Mouse (Mus musculus) limb, embryonic 10.5 days (tissue): ENCODE measurements around the gene Msh4. TPM values are rescaled to one million over a fixed set of nuclear protein-coding genes. Genes with fewer than 3 reads are reported as not detected.

Experiments used
- DNase-seq: peaks from one replicate; pipeline ENCODE4 v3.0.0-alpha.2; 2017; ENCODE audit warnings: low spot score
- H3K27ac ChIP-seq: fragments of 300-500 bp; sonication (generic); 2 replicates; pipeline ENCODE4 v1.5.1; 2016; ENCODE audit warnings: mild to moderate bottlenecking
- H3K27me3 ChIP-seq: fragments of 300-500 bp; sonication (generic); 2 replicates; pipeline ENCODE4 v1.6.1; 2016; ENCODE audit warnings: low read depth, mild to moderate bottlenecking; ENCODE audit not compliant: poor library complexity, severe bottlenecking
- H3K36me3 ChIP-seq: fragments of 300-500 bp; sonication (generic); 2 replicates; pipeline ENCODE4 v1.6.1; 2016; ENCODE audit warnings: mild to moderate bottlenecking, moderate library complexity
- H3K4me1 ChIP-seq: fragments of 300-500 bp; sonication (generic); 2 replicates; pipeline ENCODE4 v1.6.1; 2016
- H3K4me3 ChIP-seq: fragments of 300-500 bp; sonication (generic); 2 replicates; pipeline ENCODE4 v1.5.1; 2016; ENCODE audit warnings: mild to moderate bottlenecking, moderate library complexity
- H3K9me3 ChIP-seq: fragments of 300-500 bp; sonication (generic); replicated peaks from 2 replicates; pipeline ENCODE4 v1.6.1; 2016; ENCODE audit warnings: mild to moderate bottlenecking
- WGBS: fragments of 180-500 bp; shearing (Covaris S2); methylation state at CpG from one replicate; pipeline ENCODE4 v1.1.7; 2016; 5-methylcytosine and 5-hydroxymethylcytosine counted together
- polyA plus RNA-seq: library from polyadenylated mRNA; unstranded; fragments of >200 nt; fragmentation: Nextera tagmentation; extraction: Ambion mirVana; gene quantifications from 2 replicates; pipeline ENCODE4 v1.2.1, GENCODE M21; 2016

Msh4 gene
- 0.05 and 0.06 TPM in 2 replicates for polyA plus RNA-seq

DNA sequence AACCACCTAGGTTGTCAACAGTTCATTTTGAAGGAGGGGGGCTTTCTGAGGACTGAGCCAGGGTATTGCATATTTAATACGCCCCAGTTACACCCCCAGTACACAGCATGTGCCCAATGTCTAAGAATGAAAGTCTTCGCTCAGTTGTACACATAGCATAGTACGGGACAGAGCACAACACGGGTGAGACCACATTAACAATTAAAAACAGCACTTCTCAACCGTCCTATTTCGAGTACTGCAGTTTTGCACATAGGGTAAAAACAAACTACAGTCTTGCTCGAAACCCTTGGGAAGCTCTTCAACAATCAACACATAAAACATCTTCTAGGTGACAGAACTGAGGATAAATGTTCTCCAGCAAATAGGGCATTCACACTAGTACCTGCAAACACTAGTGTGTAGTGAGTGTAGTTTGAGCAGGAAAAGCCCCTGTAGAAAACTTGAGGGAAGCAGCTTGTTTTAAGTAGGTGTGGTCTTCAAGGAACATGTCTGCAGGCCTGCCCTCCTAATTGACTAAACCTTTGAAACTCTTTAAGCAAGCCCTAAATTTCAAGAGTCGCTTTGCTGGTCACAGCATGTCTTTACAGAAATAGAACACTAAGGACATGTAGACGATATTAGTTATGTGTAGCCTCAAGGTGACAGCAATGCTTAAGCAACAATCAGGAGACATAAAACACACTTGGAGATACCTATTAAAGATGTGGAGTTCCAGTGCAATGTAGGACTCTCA is at the start of gene Msh4:
Gene Msh4 (minus strand): TSS at position 3 of the 736 bp plus-strand sequence.
- Histone ChIP-seq H3K27ac (no peak within 1 kb of the TSS; the same call in 1 of the 2 replicates), H3K4me3 (no peak within 1 kb of the TSS), H3K27me3 (no peaks in the 10 kb centered on the region), H3K9me3 (no peaks in the 10 kb centered on the region), H3K36me3 (peaks cover 82% of the 10 kb centered on the region), H3K4me1 (peaks cover 32% of the 10 kb centered on the region)
- 86% methylated on average over 9 of the region's 9 CpGs for WGBS
- no peak for DNase-seq

GRCm38 (mm10) chr3:153948176-153948575 is 42.2 kb upstream of the Msh4 start:
- Histone ChIP-seq H3K4me1 (peaks cover 16% of the 10 kb centered on the region), H3K36me3 (no peaks in the 10 kb centered on the region), H3K4me3 (no peak overlapping the region), H3K27ac (no peak overlapping the region), H3K27me3 (no peaks in the 10 kb centered on the region), H3K9me3 (no peaks in the 10 kb centered on the region)
- no peak for DNase-seq
- WGBS, result 62% methylated on average over 2 of the region's 2 CpGs

- H3K36me3 ChIP-seq, result no peaks in the 10 kb centered on the region
- no peak overlapping the region for H3K4me3 ChIP-seq
- H3K9me3 ChIP-seq, result no peaks in the 10 kb centered on the region
- no peak for DNase-seq
- peaks cover 23% of the 10 kb centered on the region for H3K4me1 ChIP-seq
- H3K27ac ChIP-seq, result no peak overlapping the region
- no peaks in the 10 kb centered on the region for H3K27me3 ChIP-seq
- WGBS, result 82% methylated on average over 4 of the region's 4 CpGs
Observed at GRCm38 (mm10) chr3:153947271-153947670, 41.3 kb upstream of the Msh4 start.

DNA sequence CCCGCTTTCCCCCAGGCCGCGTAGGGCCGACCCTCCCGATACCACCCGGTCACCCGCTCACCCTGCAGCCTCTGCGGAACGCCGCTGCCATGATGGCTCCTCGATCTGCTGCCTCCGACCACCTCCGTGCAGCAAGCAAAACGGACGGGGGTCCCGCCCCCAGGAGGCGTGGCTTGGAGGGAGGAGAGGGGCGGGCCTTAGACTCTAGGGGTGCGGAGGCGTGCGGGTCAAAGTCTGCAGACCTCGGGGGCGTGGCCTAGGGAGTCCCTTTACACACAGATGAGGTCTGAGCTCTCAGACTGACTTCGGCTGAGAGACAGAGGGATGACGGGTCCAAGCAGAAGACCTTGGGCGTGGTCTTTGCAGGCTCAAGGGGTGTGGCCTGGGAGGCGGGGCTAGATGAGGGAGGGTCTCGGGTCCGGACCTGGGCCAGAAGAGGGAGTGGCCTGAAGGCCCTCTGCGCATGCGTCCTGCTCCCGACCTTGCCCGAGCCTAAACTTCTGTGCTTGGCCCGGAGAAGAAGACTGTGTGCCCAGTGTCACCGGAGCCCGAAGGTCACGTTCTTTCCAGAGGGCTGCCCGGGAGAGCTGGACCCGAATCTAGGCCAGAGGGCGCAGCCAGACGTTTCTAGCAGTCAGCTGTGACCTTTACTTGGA is 38.5 kb upstream of the Msh4 start, which contains the start of gene Acadm:
Gene Acadm (minus strand): TSS at position 298 of the 656 bp plus-strand sequence.
- peak within 1 kb of the TSS; percentile 90 for H3K27ac ChIP-seq
- peak; percentile 99 for DNase-seq
- under 1% methylated on average over 41 of the region's 41 CpGs for WGBS

GRCm38 (mm10) chr3:153943901-153944334 is 38.0 kb upstream of the Msh4 start:
- H3K36me3 ChIP-seq, result peaks cover 12% of the 10 kb centered on the region
- DNase-seq, result no peak
- no peaks in the 10 kb centered on the region for H3K9me3 ChIP-seq
- H3K27me3 ChIP-seq, result no peaks in the 10 kb centered on the region
- WGBS, result under 1% methylated on average over 19 of the region's 19 CpGs
- peaks cover 23% of the 10 kb centered on the region for H3K4me1 ChIP-seq
- H3K27ac ChIP-seq, result peak overlapping the region; percentile 90
- H3K4me3 ChIP-seq, result peak overlapping the region; percentile 81

More for the DNA sequence above, 38.5 kb upstream of the Msh4 start, which contains the start of gene Acadm:
- Histone ChIP-seq H3K27me3 (no peaks in the 10 kb centered on the region), H3K36me3 (peaks cover 9% of the 10 kb centered on the region), H3K4me3 (peak within 1 kb of the TSS; percentile 81), H3K9me3 (no peaks in the 10 kb centered on the region), H3K4me1 (peaks cover 23% of the 10 kb centered on the region)

GRCm38 (mm10) chr3:153943003-153943640 is 37.2 kb upstream of the Msh4 start:
- no peaks in the 10 kb centered on the region for H3K27me3 ChIP-seq
- WGBS, result 74% methylated on average over 12 of the region's 12 CpGs
- H3K9me3 ChIP-seq, result no peaks in the 10 kb centered on the region
- peaks cover 20% of the 10 kb centered on the region for H3K36me3 ChIP-seq
- no peak for DNase-seq
- H3K27ac ChIP-seq, result no peak overlapping the region
- peaks cover 23% of the 10 kb centered on the region for H3K4me1 ChIP-seq
- peak overlapping the region; percentile 81 for H3K4me3 ChIP-seq

DNA sequence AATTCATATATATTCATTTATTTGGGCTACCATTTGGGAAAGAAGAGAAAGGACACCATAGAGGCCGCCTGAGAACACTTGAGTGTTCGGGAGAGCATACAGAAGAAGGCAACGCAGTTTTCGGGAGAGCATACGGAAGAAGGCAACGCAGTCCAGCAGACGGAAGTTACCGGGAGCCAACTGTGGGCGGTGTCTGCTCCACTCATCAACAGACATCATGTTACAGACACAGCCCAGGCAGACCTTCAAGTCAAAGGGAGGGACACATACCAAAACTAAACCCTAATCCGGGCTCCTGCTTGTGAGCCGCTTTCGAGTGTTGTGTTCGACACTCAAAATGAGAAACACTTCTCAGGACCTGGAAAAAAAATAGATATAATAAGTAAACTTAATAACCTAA is 35.7 kb upstream of the Msh4 start:
- 95% methylated on average over 13 of the region's 13 CpGs for WGBS

GRCm38 (mm10) chr3:153940486-153940885 is 34.5 kb upstream of the Msh4 start:
- Histone ChIP-seq H3K36me3 (peaks cover 44% of the 10 kb centered on the region), H3K27ac (no peak overlapping the region), H3K4me1 (peaks cover 23% of the 10 kb centered on the region), H3K27me3 (no peaks in the 10 kb centered on the region), H3K9me3 (no peaks in the 10 kb centered on the region), H3K4me3 (no peak overlapping the region)
- DNase-seq, result no peak
- WGBS, result 95% methylated on average over 9 of the region's 9 CpGs

More for the DNA sequence above, 35.7 kb upstream of the Msh4 start:
- Histone ChIP-seq H3K27ac (no peak overlapping the region), H3K27me3 (no peaks in the 10 kb centered on the region), H3K4me3 (no peak overlapping the region), H3K36me3 (peaks cover 34% of the 10 kb centered on the region), H3K9me3 (no peaks in the 10 kb centered on the region), H3K4me1 (peaks cover 23% of the 10 kb centered on the region)
- no peak for DNase-seq

DNA sequence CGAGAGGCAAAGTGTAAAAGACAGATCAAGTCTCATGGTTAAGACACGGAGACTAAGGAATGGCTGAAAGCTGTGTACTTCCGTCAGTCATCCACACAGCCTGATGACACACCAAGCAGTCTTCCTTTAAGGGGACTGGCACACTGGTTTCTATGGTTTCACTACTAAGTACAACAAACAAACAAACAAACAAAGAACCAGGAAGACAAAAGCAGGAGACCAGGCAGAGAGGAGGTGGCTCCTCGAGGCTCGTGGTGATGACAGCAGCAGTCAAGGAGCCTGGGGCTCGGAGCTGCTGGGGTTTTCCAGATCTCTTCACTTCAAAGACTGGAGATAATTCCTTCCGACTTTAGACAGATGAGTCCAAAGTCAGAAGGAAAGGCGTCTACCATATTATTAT is 34.1 kb upstream of the Msh4 start:
- H3K27me3 ChIP-seq, result no peaks in the 10 kb centered on the region
- H3K36me3 ChIP-seq, result peaks cover 48% of the 10 kb centered on the region
- 85% methylated on average over 8 of the region's 8 CpGs for WGBS
- DNase-seq, result no peak
- H3K9me3 ChIP-seq, result no peaks in the 10 kb centered on the region
- no peak overlapping the region for H3K4me3 ChIP-seq
- peaks cover 21% of the 10 kb centered on the region for H3K4me1 ChIP-seq
- H3K27ac ChIP-seq, result no peak overlapping the region

- Histone ChIP-seq H3K4me3 (no peak overlapping the region), H3K4me1 (no peaks in the 10 kb centered on the region), H3K27me3 (no peaks in the 10 kb centered on the region), H3K36me3 (peaks cover 71% of the 10 kb centered on the region), H3K9me3 (no peaks in the 10 kb centered on the region), H3K27ac (no peak overlapping the region)
- DNase-seq, result no peak
- WGBS, result 95% methylated on average over 17 of the region's 17 CpGs
Observed at GRCm38 (mm10) chr3:153937116-153937810, 31.3 kb upstream of the Msh4 start.

GRCm38 (mm10) chr3:153935878-153936277 is 29.9 kb upstream of the Msh4 start:
- no peak overlapping the region for H3K27ac ChIP-seq
- no peak for DNase-seq
- no peak overlapping the region for H3K4me3 ChIP-seq
- no peaks in the 10 kb centered on the region for H3K27me3 ChIP-seq
- peaks cover 74% of the 10 kb centered on the region for H3K36me3 ChIP-seq
- 91% methylated on average over 9 of the region's 9 CpGs for WGBS
- H3K9me3 ChIP-seq, result no peaks in the 10 kb centered on the region
- H3K4me1 ChIP-seq, result no peaks in the 10 kb centered on the region

GRCm38 (mm10) chr3:153932461-153932860 is 26.5 kb upstream of the Msh4 start:
- no peaks in the 10 kb centered on the region for H3K9me3 ChIP-seq
- H3K4me1 ChIP-seq, result no peaks in the 10 kb centered on the region
- DNase-seq, result no peak
- no peak overlapping the region for H3K4me3 ChIP-seq
- whole genome bisulfite sequencing, result 96% methylated on average over 5 of the region's 5 CpGs
- H3K27ac ChIP-seq, result no peak overlapping the region
- H3K36me3 ChIP-seq, result peaks cover 84% of the 10 kb centered on the region
- H3K27me3 ChIP-seq, result no peaks in the 10 kb centered on the region
